Mouse (Mus musculus): ENCODE measurements around the gene Tcirg1.

Tcirg1 gene

DNA sequence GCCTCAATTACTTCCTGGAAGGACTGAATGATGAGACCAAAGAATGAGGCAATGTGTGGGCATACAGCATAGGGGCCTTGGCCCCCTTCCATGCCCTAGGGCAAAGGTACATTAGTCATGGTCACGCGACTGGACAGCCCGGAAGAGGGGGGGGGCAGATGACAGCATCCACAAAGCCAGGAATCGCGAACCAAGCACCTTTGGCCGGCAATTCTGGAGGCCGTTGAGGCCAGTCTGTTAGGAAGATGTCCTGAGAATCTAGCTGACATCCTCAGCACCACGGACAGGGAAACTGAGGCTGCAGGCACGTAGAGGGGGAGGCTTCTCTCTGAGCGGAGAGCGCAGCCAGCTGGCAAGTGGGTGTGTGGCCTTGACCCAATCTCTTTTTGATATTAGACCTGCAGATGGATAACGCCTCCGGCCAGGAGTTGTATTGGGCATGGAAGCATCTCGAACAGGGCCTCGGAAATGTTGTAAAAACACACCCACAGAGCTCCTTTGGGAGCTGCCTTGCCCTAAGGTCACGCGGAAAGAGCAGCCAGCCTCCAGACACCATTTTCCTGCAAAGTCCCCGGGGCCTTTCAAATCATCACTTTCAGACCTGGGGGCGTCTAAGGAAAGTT, 56.0 kb downstream of the Tcirg1 start:
- DNase-seq, result peak; percentile 90 to 91

DNA sequence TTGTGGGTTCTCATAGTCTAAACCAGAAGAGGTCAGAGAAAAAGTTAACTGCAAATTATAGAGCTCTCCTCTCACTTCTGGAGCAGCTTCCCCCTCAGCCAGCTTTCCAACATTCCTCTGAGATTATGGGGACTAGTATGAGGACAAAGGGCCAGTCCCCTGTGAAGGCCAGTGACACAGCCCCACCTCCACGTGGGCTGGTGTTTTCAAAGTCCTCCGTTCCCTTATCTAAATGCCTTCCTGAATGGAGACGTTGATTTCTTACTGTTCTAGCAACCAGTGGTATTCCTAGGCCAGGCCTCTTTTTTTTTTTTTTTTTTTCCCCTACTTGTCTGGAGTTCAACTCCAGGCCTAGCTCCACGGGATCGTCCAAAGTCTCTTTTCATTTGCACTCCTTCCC, 56.9 kb downstream of the Tcirg1 start:
- DNase-seq, result peak; percentile 25 to 43

DNA sequence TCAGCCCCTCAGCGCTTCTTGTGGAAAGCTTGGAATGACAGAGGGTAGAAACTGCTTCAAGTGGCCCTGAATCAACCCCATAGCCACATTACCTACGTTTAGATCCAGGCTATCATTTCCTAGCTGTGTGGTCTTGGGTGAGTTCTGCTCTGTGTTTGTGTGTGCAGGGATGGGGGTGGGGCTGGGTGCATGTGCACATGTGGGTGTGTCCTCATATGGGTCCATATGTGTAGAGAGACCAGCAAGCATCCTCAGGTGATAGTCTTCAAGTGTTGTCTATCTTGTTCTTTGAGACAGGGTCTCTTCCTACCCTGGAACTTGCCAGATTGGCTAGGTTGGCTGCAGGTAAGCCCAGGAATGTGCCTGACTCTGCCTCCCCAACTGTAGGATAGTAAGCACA, 57.7 kb downstream of the Tcirg1 start:
- no peak for DNase-seq

DNA sequence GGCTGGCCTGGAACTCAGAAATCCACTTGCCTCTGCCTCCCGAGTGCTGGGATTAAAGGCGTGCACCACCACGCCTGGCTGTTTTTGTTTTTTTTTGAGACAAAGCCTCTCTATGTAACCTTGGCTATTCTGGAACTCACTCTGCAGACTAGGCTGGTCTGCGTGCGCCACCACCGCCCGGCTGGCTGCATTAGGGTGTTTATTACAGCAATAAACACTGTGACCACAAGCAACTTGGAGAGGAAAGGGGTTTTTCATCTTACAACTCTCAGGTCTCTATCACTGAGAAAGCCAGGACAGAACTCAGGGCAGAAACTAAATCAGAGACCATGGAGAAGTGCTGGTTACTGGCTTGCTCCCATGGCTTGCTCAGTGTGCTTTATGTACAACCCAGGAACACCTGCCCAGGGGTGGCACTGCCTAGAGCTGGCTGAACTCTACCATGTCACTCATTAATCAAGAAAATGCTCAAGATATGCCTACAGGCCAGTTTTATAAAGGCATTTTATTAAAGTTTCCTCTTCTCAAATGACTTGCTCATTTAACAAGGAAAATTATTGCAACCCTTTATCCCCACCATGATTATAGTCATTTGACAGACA, 58.6 kb downstream of the Tcirg1 start:
- DNase-seq, result peak; percentile 57 to 72

DNA sequence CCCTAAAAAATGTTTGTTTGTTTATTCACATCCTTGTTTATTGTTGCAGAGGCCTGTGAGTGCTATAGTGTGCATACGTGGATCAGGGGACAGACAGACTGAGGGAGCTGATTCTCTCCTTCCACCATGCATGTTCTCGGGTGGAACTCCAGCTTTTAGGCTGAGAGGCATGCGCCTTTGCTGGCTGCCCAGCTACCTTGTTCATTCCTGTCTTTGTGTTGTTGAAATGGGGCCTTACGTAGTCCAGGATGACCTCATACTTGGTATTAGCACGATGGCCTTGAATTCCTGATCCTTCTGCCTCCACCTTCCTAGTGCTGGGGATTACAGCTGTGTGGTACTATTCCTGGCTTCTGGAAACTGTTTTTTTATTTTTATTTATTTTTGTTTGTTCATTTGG, 59.2 kb downstream of the Tcirg1 start:
- DNase-seq, result no peak

DNA sequence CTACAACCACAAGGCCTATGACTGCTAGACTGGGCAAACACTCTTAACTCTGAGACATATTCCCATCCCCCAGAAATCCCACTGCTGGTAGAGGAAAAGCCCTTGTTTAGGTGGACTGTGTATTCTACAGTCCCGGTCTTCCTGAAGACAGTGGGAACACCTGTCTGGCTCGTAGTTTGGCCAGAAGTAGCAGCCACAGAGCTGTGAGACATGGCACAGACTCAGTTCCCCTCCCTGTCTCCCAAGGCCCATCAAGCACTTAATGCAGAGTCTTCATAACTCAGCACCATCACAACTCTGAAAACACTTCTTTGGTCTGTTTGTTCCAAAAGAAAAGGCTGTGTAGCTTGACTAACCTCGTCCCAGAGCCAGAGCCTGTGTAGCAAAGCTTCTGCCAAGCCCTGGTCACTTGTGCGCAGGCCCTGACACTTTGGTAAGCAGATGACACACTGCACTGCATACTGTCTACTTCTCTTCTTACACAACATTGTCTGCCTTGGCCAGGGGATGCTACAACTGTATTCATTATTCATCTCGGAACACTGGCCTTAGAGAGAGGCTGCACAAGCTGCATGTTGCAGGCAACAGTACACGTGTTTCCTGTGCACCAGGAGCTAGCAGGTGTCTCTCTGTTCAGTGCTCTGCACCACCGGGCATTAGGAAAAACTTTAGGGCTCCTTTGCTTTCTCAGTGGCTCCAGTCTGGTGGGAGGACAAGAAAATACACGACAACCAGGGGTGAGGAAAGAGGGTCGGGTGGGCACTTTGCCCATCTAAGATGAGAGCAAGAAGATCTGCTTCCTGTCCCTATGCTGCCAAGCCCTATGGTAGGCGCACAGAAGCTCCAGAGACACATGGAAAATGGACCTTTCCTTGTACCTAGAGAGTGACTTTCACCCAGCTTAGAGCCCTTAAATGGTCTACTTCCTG, 60.0 kb downstream of the Tcirg1 start:
- no peak for DNase-seq

Data from kidney, postnatal 36 days (tissue).